Mouse (Mus musculus): ENCODE measurements around the gene Olfr159.

DNA sequence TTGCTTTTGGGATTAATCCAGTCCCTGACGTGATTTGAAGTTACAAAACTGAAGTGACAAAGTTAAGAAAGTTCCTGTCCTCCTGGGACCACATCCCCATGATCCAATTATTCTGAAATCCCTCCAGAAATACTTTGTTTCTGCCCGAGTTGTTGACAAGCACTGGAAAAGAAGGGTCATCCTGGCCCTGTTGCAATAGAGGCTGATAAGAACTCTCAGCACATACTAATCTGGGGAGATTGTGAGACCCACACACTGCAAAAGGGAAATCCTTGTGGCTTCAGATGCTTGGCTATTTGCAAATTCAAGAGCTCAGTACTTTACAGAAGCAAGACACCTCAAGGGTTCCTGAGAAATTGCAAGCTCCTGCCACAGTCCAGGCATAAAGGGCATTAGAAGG, 1.5 kb upstream of the Olfr159 start:
- TF ChIP-seq EP300 (IDR thresholded peaks at IDR 0.05; ENCODE audit: low read depth) (no peak), CTCF (IDR thresholded peaks at IDR 0.05; ENCODE audit: low read depth) (no peak)

Measured in liver, embryonic 14.5 days (tissue).